Mouse (Mus musculus) cortical plate, adult 2 months (tissue): ENCODE results near the gene Rtkn2.

Experiments
- CTCF ChIP-seq: fragments of 200-500 bp; IDR thresholded peaks from 2 replicates; pipeline ENCODE4 v1.5.1; 2011; ENCODE audit warnings: mild to moderate bottlenecking, control low read depth, low read length; ENCODE audit not compliant: insufficient read depth; ENCODE audit errors: extremely low read depth
- POLR2A ChIP-seq: fragments of 200-500 bp; IDR thresholded peaks from 2 replicates; pipeline ENCODE4 v1.6.1; 2011; ENCODE audit warnings: mild to moderate bottlenecking, low read length, control low read depth; ENCODE audit not compliant: insufficient read depth; ENCODE audit errors: extremely low read depth

DNA sequence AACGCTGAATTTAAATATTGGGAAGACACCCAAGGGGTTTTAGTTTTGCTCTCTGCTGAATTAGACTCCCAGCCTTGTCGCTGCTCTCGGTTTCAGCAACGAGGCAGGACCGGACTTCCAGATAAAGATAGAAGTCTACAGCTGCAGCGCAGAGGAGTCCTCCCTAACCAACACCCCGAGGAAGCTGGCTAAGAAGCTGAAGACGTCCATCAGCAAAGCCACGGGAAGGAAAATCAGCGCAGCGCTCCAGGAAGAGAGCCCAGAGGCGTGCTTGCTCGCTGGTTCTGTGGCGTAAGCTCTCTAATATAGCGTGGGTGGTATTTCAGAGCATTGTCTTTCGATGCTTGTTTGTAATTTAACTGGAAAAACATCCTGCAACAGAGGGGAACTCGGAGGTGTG lies 26.0 kb downstream of the Rtkn2 start:
- TF ChIP-seq CTCF (no peak), POLR2A (no peak)
